Mouse (Mus musculus): ENCODE measurements around the gene Xpot.

GRCm38 (mm10) chr10:121628561-121629040 is 2.5 kb upstream of the Xpot start:
- TF ChIP-seq GATA1 (IDR thresholded peaks at IDR 0.05; ENCODE audit: low read length) (no peak), TAL1 (IDR thresholded peaks at IDR 0.05; ENCODE audit: low read length) (no peak)
